Mouse (Mus musculus) ovary, adult 10 weeks (tissue): Measurements from ENCODE around the gene Cdkn1a. TPM values are rescaled to one million over a fixed set of nuclear protein-coding genes. Genes with fewer than 3 reads are reported as not detected.

Source experiments
- polyA plus RNA-seq: library from polyadenylated mRNA; stranded (reverse); fragments of 350-450 nt; fragmentation: Illumina TruSeq; extraction: RNeasy Lipid Tissue Mini Kit (QIAGEN cat#74804); gene quantifications from one replicate; pipeline ENCODE4 v1.2.3, GENCODE M21; 2014

Cdkn1a gene
- polyA plus RNA-seq, result 14.2 TPM

DNA sequence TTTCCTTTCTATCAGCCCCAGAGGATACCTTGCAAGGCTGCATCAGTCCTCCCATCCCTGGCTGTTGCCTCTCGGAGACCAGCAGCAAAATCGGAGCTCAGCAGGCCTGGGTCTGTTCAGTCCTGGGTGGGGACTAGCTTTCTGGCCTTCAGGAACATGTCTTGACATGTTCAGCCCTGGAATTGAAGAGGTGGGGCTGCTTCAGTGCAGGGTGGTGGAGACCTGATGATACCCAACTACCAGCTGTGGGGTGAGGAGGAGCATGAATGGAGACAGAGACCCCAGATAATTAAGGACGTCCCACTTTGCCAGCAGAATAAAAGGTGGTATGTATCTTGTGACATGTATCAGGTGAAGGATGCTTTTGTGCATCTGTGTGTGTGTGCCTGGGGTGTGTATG lies at the start of gene Cdkn1a:
Gene Cdkn1a (plus strand): TSS at position 201 of the 400 bp plus-strand sequence.

DNA sequence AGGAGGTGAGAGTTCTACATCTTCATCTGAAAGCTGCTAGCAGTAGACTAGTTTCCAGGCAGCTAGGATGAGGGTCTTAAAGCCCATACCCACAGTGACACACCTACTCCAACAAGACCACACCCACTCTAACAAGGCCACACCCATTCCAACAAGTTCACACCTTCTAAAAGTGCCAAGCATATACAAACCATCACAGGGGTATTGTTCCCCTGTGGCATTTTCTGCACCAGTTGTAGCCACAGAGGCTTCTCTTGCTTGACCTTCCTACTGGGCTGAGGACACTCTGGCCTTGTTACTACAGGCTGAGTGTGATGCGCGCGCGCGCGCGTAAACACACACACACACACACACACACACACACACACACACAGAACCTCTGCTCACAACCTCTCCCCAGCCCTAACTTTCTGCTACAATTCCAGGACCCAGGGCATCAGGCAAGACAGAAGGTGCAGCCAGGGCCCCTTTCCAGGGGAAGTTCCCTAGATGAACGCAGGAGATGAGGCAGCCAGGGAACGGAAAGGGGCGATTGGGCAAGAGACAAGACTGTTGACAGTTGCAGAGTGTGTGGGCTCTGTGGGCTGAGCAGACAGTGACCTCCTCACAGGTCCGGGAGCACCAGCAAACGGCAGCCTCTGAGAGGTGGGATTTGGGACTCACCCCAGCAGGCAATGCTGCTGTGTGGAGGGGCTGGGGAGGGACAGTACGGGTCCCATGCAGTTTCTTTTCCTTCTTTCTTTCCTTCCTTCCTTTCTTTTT lies 23.0 kb downstream of the Cdkn1a start, which contains the start of gene Rab44:
Gene Rab44 (plus strand): TSS at position 555 of the 762 bp plus-strand sequence.

Other genes starting within 250 kb of the Cdkn1a start
- not detected for gene Pnpla1, start 232.6 kb upstream of the Cdkn1a start, polyA plus RNA-seq
- not detected for gene 4930539E08Rik, start 175.7 kb upstream of the Cdkn1a start, polyA plus RNA-seq
- gene Pxt1, start 147.1 kb upstream of the Cdkn1a start, polyA plus RNA-seq, result not detected
- 54.1 TPM for gene Kctd20, start 139.0 kb upstream of the Cdkn1a start, polyA plus RNA-seq
- gene Stk38, start 83.0 kb upstream of the Cdkn1a start, polyA plus RNA-seq, result 99.1 TPM
- gene Srsf3, start 58.3 kb upstream of the Cdkn1a start, polyA plus RNA-seq, result 744 TPM
- not detected for gene Rab44, start 23.2 kb downstream of the Cdkn1a start, polyA plus RNA-seq
- gene Cpne5, start 147.2 kb downstream of the Cdkn1a start, polyA plus RNA-seq, result not detected
- gene Ppil1, start 173.2 kb downstream of the Cdkn1a start, polyA plus RNA-seq, result 15.3 TPM
- gene BC004004, start 177.8 kb downstream of the Cdkn1a start, polyA plus RNA-seq, result 60.0 TPM
- not detected for gene Pi16, start 226.7 kb downstream of the Cdkn1a start, polyA plus RNA-seq